Mouse (Mus musculus) spleen, embryonic (tissue): ENCODE data around the gene Pax3.

Experiments
- CTCF ChIA-PET: fragments of 350-600 bp; sonication (Branson Sonifier 250); formaldehyde crosslinking; loops from one replicate; lab custom pipeline; 2022; lab: Charles Lee

Gene Pax3

GRCm38 (mm10) chr1:78172334-78172733 is 24.6 kb downstream of the Pax3 start:
- CTCF ChIA-PET, result no interaction called here

- CTCF ChIA-PET, result no interaction called here
Observed at GRCm38 (mm10) chr1:78171671-78172070, 25.3 kb downstream of the Pax3 start.

GRCm38 (mm10) chr1:78170771-78171170 is 26.2 kb downstream of the Pax3 start:
- CTCF ChIA-PET, result no interaction called here

- CTCF ChIA-PET, result no interaction called here
Observed at GRCm38 (mm10) chr1:78168796-78169195, 28.1 kb downstream of the Pax3 start.

GRCm38 (mm10) chr1:78167577-78168286 is 29.2 kb downstream of the Pax3 start:
- CTCF ChIA-PET, result no interaction called here

- CTCF ChIA-PET, result no interaction called here
Observed at GRCm38 (mm10) chr1:78161745-78162144, 35.2 kb downstream of the Pax3 start.

- CTCF ChIA-PET, result no interaction called here
Observed at GRCm38 (mm10) chr1:78157930-78158329, 39.0 kb downstream of the Pax3 start.

GRCm38 (mm10) chr1:78155796-78156195 is 41.1 kb downstream of the Pax3 start:
- CTCF ChIA-PET, result no interaction called here

- CTCF ChIA-PET, result no interaction called here
Observed at GRCm38 (mm10) chr1:78148011-78148623, 48.8 kb downstream of the Pax3 start.

GRCm38 (mm10) chr1:78143403-78143802 is 53.5 kb downstream of the Pax3 start:
- CTCF ChIA-PET, result no interaction called here

- CTCF ChIA-PET, result no interaction called here
Observed at GRCm38 (mm10) chr1:78142912-78143311, 54.0 kb downstream of the Pax3 start.

GRCm38 (mm10) chr1:78141741-78142501 is 55.0 kb downstream of the Pax3 start:
- CTCF ChIA-PET, result interaction anchor here (0.7 kb wide), 1 partner anchor 309 kb away, joined by 6 read pairs; no protein-coding TSS in a partner anchor

- CTCF ChIA-PET, result interaction anchor here (0.7 kb wide), 1 partner anchor 309 kb away, joined by 6 read pairs; no protein-coding TSS in a partner anchor
Observed at GRCm38 (mm10) chr1:78141314-78141713, 55.6 kb downstream of the Pax3 start.

GRCm38 (mm10) chr1:78140505-78141303 is 56.2 kb downstream of the Pax3 start:
- CTCF ChIA-PET, result no interaction called here

- CTCF ChIA-PET, result no interaction called here
Observed at GRCm38 (mm10) chr1:78139287-78139686, 57.6 kb downstream of the Pax3 start.

- CTCF ChIA-PET, result no interaction called here
Observed at GRCm38 (mm10) chr1:78129267-78129666, 67.7 kb downstream of the Pax3 start.

GRCm38 (mm10) chr1:78119899-78120560 is 76.9 kb downstream of the Pax3 start:
- CTCF ChIA-PET, result interaction anchor here (0.7 kb wide), 1 partner anchor 303 kb away, joined by 6 read pairs; no protein-coding TSS in a partner anchor

GRCm38 (mm10) chr1:78116046-78116445 is 80.9 kb downstream of the Pax3 start:
- CTCF ChIA-PET, result no interaction called here

- CTCF ChIA-PET, result no interaction called here
Observed at GRCm38 (mm10) chr1:78110311-78110710, 86.6 kb downstream of the Pax3 start.

GRCm38 (mm10) chr1:78103511-78103910 is 93.4 kb downstream of the Pax3 start:
- CTCF ChIA-PET, result no interaction called here

- CTCF ChIA-PET, result no interaction called here
Observed at GRCm38 (mm10) chr1:78093619-78094018, 103.3 kb downstream of the Pax3 start.
